Mouse (Mus musculus) limb, embryonic 10.5 days (tissue): Measurements from ENCODE around the gene Cdk8. TPM values are rescaled to one million over a fixed set of nuclear protein-coding genes. Genes with fewer than 3 reads are reported as not detected.

Source experiments
- DNase-seq: peaks from one replicate; pipeline ENCODE4 v3.0.0-alpha.2; 2017; ENCODE audit warnings: low spot score
- H3K27ac ChIP-seq: fragments of 300-500 bp; sonication (generic); 2 replicates; pipeline ENCODE4 v1.5.1; 2016; ENCODE audit warnings: mild to moderate bottlenecking
- H3K27me3 ChIP-seq: fragments of 300-500 bp; sonication (generic); 2 replicates; pipeline ENCODE4 v1.6.1; 2016; ENCODE audit warnings: low read depth, mild to moderate bottlenecking; ENCODE audit not compliant: poor library complexity, severe bottlenecking
- H3K36me3 ChIP-seq: fragments of 300-500 bp; sonication (generic); 2 replicates; pipeline ENCODE4 v1.6.1; 2016; ENCODE audit warnings: mild to moderate bottlenecking, moderate library complexity
- H3K4me1 ChIP-seq: fragments of 300-500 bp; sonication (generic); 2 replicates; pipeline ENCODE4 v1.6.1; 2016
- H3K4me3 ChIP-seq: fragments of 300-500 bp; sonication (generic); 2 replicates; pipeline ENCODE4 v1.5.1; 2016; ENCODE audit warnings: mild to moderate bottlenecking, moderate library complexity
- H3K9me3 ChIP-seq: fragments of 300-500 bp; sonication (generic); replicated peaks from 2 replicates; pipeline ENCODE4 v1.6.1; 2016; ENCODE audit warnings: mild to moderate bottlenecking
- WGBS: fragments of 180-500 bp; shearing (Covaris S2); methylation state at CpG from one replicate; pipeline ENCODE4 v1.1.7; 2016; 5-methylcytosine and 5-hydroxymethylcytosine counted together
- polyA plus RNA-seq: library from polyadenylated mRNA; unstranded; fragments of >200 nt; fragmentation: Nextera tagmentation; extraction: Ambion mirVana; gene quantifications from 2 replicates; pipeline ENCODE4 v1.2.1, GENCODE M21; 2016

Cdk8 gene
- polyA plus RNA-seq, 1 experiment from 2014 or later: 26.1 TPM

GRCm38 (mm10) chr5:146292896-146293680, 62.1 kb downstream of the Cdk8 start:
- no peak for DNase-seq
- 91% methylated on average over 5 of the region's 5 CpGs for WGBS
- Histone ChIP-seq H3K36me3 (peaks cover 77% of the 10 kb centered on the region), H3K4me3 (no peak overlapping the region), H3K4me1 (0 out of 2 replicates have a peak, but pooled peaks cover 5% of the 10 kb centered on the region), H3K9me3 (no peaks in the 10 kb centered on the region), H3K27ac (no peak overlapping the region), H3K27me3 (no peaks in the 10 kb centered on the region)

- H3K27me3 ChIP-seq: no peaks in the 10 kb centered on the region
- H3K4me3 ChIP-seq: no peak overlapping the region
- DNase-seq: no peak
- 93% methylated on average over 11 of the region's 11 CpGs for WGBS
- no peaks in the 10 kb centered on the region for H3K9me3 ChIP-seq
- H3K36me3 ChIP-seq: peaks cover 80% of the 10 kb centered on the region
- H3K4me1 ChIP-seq: 0 out of 2 replicates have a peak, but pooled peaks cover 5% of the 10 kb centered on the region
- no peak overlapping the region for H3K27ac ChIP-seq
Observed at GRCm38 (mm10) chr5:146293919-146294700, 63.1 kb downstream of the Cdk8 start.

GRCm38 (mm10) chr5:146294834-146295233, 63.8 kb downstream of the Cdk8 start:
- 100% methylated on average over 5 of the region's 5 CpGs for WGBS
- H3K36me3 ChIP-seq: peaks cover 80% of the 10 kb centered on the region

GRCm38 (mm10) chr5:146298807-146299519, 67.9 kb downstream of the Cdk8 start:
- Histone ChIP-seq H3K4me1 (no peaks in the 10 kb centered on the region), H3K27ac (no peak overlapping the region), H3K4me3 (no peak overlapping the region), H3K36me3 (peaks cover 88% of the 10 kb centered on the region), H3K27me3 (no peaks in the 10 kb centered on the region), H3K9me3 (no peaks in the 10 kb centered on the region)
- DNase-seq: no peak
- whole genome bisulfite sequencing: 93% methylated on average over 13 of the region's 13 CpGs

More at GRCm38 (mm10) chr5:146294834-146295233, 63.8 kb downstream of the Cdk8 start:
- no peak overlapping the region for H3K27ac ChIP-seq
- 0 out of 2 replicates have a peak, but pooled peaks cover 5% of the 10 kb centered on the region for H3K4me1 ChIP-seq
- H3K4me3 ChIP-seq: no peak overlapping the region
- DNase-seq: no peak
- H3K27me3 ChIP-seq: no peaks in the 10 kb centered on the region
- no peaks in the 10 kb centered on the region for H3K9me3 ChIP-seq

GRCm38 (mm10) chr5:146299520-146299870, 68.5 kb downstream of the Cdk8 start:
- no peak for DNase-seq
- no peaks in the 10 kb centered on the region for H3K9me3 ChIP-seq
- H3K4me3 ChIP-seq: no peak overlapping the region
- no peaks in the 10 kb centered on the region for H3K4me1 ChIP-seq
- no peaks in the 10 kb centered on the region for H3K27me3 ChIP-seq
- H3K36me3 ChIP-seq: peaks cover 90% of the 10 kb centered on the region
- H3K27ac ChIP-seq: no peak overlapping the region
- 93% methylated on average over 8 of the region's 8 CpGs for WGBS

GRCm38 (mm10) chr5:146303470-146303869, 72.4 kb downstream of the Cdk8 start:
- Histone ChIP-seq H3K27me3 (no peaks in the 10 kb centered on the region), H3K4me3 (no peak overlapping the region), H3K4me1 (no peaks in the 10 kb centered on the region), H3K36me3 (peaks cover 68% of the 10 kb centered on the region), H3K9me3 (no peaks in the 10 kb centered on the region), H3K27ac (no peak overlapping the region)
- DNase-seq: peak; percentile 50
- 85% methylated on average over 5 of the region's 5 CpGs for WGBS

- no peak overlapping the region for H3K4me3 ChIP-seq
- no peak for DNase-seq
- no peak overlapping the region for H3K27ac ChIP-seq
- peaks cover 38% of the 10 kb centered on the region for H3K36me3 ChIP-seq
- no peaks in the 10 kb centered on the region for H3K4me1 ChIP-seq
- WGBS: 93% methylated on average over 8 of the region's 8 CpGs
- no peaks in the 10 kb centered on the region for H3K27me3 ChIP-seq
- H3K9me3 ChIP-seq: no peaks in the 10 kb centered on the region
Observed at GRCm38 (mm10) chr5:146307046-146307743, 76.2 kb downstream of the Cdk8 start.

GRCm38 (mm10) chr5:146307744-146308096, 76.7 kb downstream of the Cdk8 start:
- H3K4me3 ChIP-seq: no peak overlapping the region
- no peaks in the 10 kb centered on the region for H3K27me3 ChIP-seq
- no peak for DNase-seq
- H3K27ac ChIP-seq: no peak overlapping the region
- WGBS: 97% methylated on average over 4 of the region's 4 CpGs
- H3K9me3 ChIP-seq: no peaks in the 10 kb centered on the region
- no peaks in the 10 kb centered on the region for H3K4me1 ChIP-seq
- peaks cover 36% of the 10 kb centered on the region for H3K36me3 ChIP-seq

- no peak for DNase-seq
- Histone ChIP-seq H3K27ac (peak overlapping the region; percentile 56), H3K4me1 (peaks cover 51% of the 10 kb centered on the region), H3K9me3 (no peaks in the 10 kb centered on the region), H3K27me3 (no peaks in the 10 kb centered on the region), H3K36me3 (no peaks in the 10 kb centered on the region), H3K4me3 (no peak overlapping the region)
- WGBS: 91% methylated on average over 6 of the region's 6 CpGs
Observed at GRCm38 (mm10) chr5:146314538-146314937, 83.5 kb downstream of the Cdk8 start.

GRCm38 (mm10) chr5:146315268-146315921, 84.4 kb downstream of the Cdk8 start:
- WGBS: 65% methylated on average over 14 of the region's 14 CpGs
- DNase-seq: no peak
- no peaks in the 10 kb centered on the region for H3K36me3 ChIP-seq
- H3K4me1 ChIP-seq: peaks cover 51% of the 10 kb centered on the region
- H3K27ac ChIP-seq: peak overlapping the region; percentile 56
- no peak overlapping the region for H3K4me3 ChIP-seq
- no peaks in the 10 kb centered on the region for H3K27me3 ChIP-seq
- H3K9me3 ChIP-seq: no peaks in the 10 kb centered on the region

- no peak for DNase-seq
- no peaks in the 10 kb centered on the region for H3K9me3 ChIP-seq
- H3K4me3 ChIP-seq: no peak overlapping the region
- WGBS: 86% methylated on average over 5 of the region's 5 CpGs
- no peaks in the 10 kb centered on the region for H3K27me3 ChIP-seq
- no peak overlapping the region for H3K27ac ChIP-seq
- H3K36me3 ChIP-seq: no peaks in the 10 kb centered on the region
- peaks cover 51% of the 10 kb centered on the region for H3K4me1 ChIP-seq
Observed at GRCm38 (mm10) chr5:146316316-146316715, 85.3 kb downstream of the Cdk8 start.

- WGBS: 72% methylated on average over 5 of the region's 5 CpGs
- Histone ChIP-seq H3K36me3 (no peaks in the 10 kb centered on the region), H3K9me3 (no peaks in the 10 kb centered on the region), H3K27ac (peak overlapping the region; percentile 30; the same call in 1 of the 2 replicates), H3K27me3 (no peaks in the 10 kb centered on the region), H3K4me3 (no peak overlapping the region), H3K4me1 (peaks cover 51% of the 10 kb centered on the region)
- no peak for DNase-seq
Observed at GRCm38 (mm10) chr5:146318051-146318450, 87.0 kb downstream of the Cdk8 start.
